8 mouse cellular contexts compared by ENCODE assay signal in genomic region chr8:109609153-109609502, GRCm38 (mm10). TPM values are rescaled to one million over a fixed set of nuclear protein-coding genes. Genes with fewer than 3 reads are reported as not detected.
DNase-seq lines count a peak whose midpoint lies in the region; ATAC-seq and TF ChIP-seq lines count a peak whose summit lies in the region.

No protein-coding gene starts in this region.

- ATAC-seq in heart, embryonic 11.5 days (replicated peaks; ENCODE audit: insufficient number of reproducible peaks, low FRiP score, low TSS enrichment), result no peak
- ATAC-seq in midbrain, embryonic 15.5 days (replicated peaks), result no peak

- H3K27me3 ChIP-seq in spleen, adult 2 months (ENCODE audit: control insufficient read depth, insufficient read depth, low read length), result no peaks in the 10 kb centered on the region
- no peaks in the 10 kb centered on the region for H3K27me3 ChIP-seq in heart, embryonic 11.5 days (ENCODE audit: control insufficient read depth, insufficient read depth, low read length)
- no peaks in the 10 kb centered on the region for H3K27me3 ChIP-seq in midbrain, embryonic 15.5 days (replicated peaks)

- TF ChIP-seq POLR2A in spleen, adult 2 months (IDR thresholded peaks at IDR 0.05; ENCODE audit: low read depth, low read length), result no peak

- peaks cover 4% of the 10 kb centered on the region for H3K36me3 ChIP-seq in spleen, adult 2 months (ENCODE audit: control insufficient read depth, insufficient read depth, low read length)
- no peaks in the 10 kb centered on the region for H3K36me3 ChIP-seq in heart, embryonic 11.5 days (ENCODE audit: control insufficient read depth, insufficient read depth, low read length)
- no peaks in the 10 kb centered on the region for H3K36me3 ChIP-seq in midbrain, embryonic 15.5 days (replicated peaks)

- H3K9me3 ChIP-seq in heart, embryonic 11.5 days (replicated peaks; ENCODE audit: control insufficient read depth, low read length), result no peaks in the 10 kb centered on the region
- no peaks in the 10 kb centered on the region for H3K9me3 ChIP-seq in midbrain, embryonic 15.5 days

- WGBS in spleen, adult 2 months, result 21% methylated on average over 5 of the region's 5 CpGs
- 15% methylated on average over 5 of the region's 5 CpGs for WGBS in heart, embryonic 11.5 days (ENCODE audit: insufficient replicate concordance)
- 18% methylated on average over 5 of the region's 5 CpGs for WGBS in midbrain, embryonic 15.5 days

- H3K27ac ChIP-seq in spleen, adult 2 months (ENCODE audit: insufficient read depth, low read length), result peak overlapping the region; percentile 73
- peak overlapping the region; percentile 92 for H3K27ac ChIP-seq in heart, embryonic 11.5 days (ENCODE audit: low read depth, low read length)
- peak overlapping the region; percentile 94 for H3K27ac ChIP-seq in midbrain, embryonic 15.5 days

- peak overlapping the region; percentile 88 for H3K4me2 ChIP-seq in heart, embryonic 11.5 days
- peak overlapping the region; percentile 75 for H3K4me2 ChIP-seq in midbrain, embryonic 15.5 days

- peak overlapping the region; percentile 67; the same call in 1 of the 2 replicates for H3K9ac ChIP-seq in heart, embryonic 11.5 days (ENCODE audit: low read depth, low read length)
- peak overlapping the region; percentile 58 for H3K9ac ChIP-seq in midbrain, embryonic 15.5 days

- peak overlapping the region; percentile 64 for H3K4me3 ChIP-seq in spleen, adult 2 months (ENCODE audit: extremely low read depth, insufficient read depth, insufficient read length)
- peak overlapping the region; percentile 70 for H3K4me3 ChIP-seq in heart, embryonic 11.5 days (ENCODE audit: low read depth, low read length)
- H3K4me3 ChIP-seq in midbrain, embryonic 15.5 days, result peak overlapping the region; percentile 55

- no peaks in the 10 kb centered on the region; the same call in 1 of the 2 replicates for H3K4me1 ChIP-seq in spleen, adult 2 months (ENCODE audit: control insufficient read depth, insufficient read depth, insufficient read length)
- H3K4me1 ChIP-seq in heart, embryonic 11.5 days (ENCODE audit: control insufficient read depth, insufficient read depth, low read length), result peaks cover 8% of the 10 kb centered on the region
- H3K4me1 ChIP-seq in midbrain, embryonic 15.5 days, result peaks cover 15% of the 10 kb centered on the region

- no peak for DNase-seq in spleen, adult 2 months (ENCODE audit: low read depth in 1 of 2, low spot score in 2 of 2)
- no peak for DNase-seq in spleen, postnatal 4 days (ENCODE audit: low spot score in 2 of 2)
- DNase-seq in cerebellum, postnatal 10 days, result peak; percentile 27 to 52
- peak; percentile 42 to 56 for DNase-seq in kidney, postnatal 25 days
- DNase-seq in right cerebral cortex, postnatal 25 days, result no peak
- DNase-seq in right cerebral cortex, postnatal 14 days, result no peak

- no peak for TF ChIP-seq CTCF in spleen, adult 2 months (IDR thresholded peaks at IDR 0.05; ENCODE audit: extremely low read depth, insufficient read depth, insufficient read length, insufficient replicate concordance)

RNA-seq across cellular contexts. Expression of gene Dhodh, which starts 0.7 kb away (rescaled TPM):
- polyA plus RNA-seq in spleen, adult 2 months (2012; rRNA removed), result 18.4 and 21.7 TPM in 2 replicates
- polyA plus RNA-seq in heart, embryonic 11.5 days (2014; fragmentation: Nextera tagmentation; extraction: Ambion mirVana), result 32.2 and 36.0 TPM in 2 replicates
- 32.2 and 33.3 TPM in 2 replicates for polyA plus RNA-seq in midbrain, embryonic 15.5 days (2015; fragmentation: Nextera tagmentation; extraction: Ambion mirVana)

RNA-seq across cellular contexts. Expression of gene Pkd1l3, which starts 5.2 kb away (rescaled TPM):
- 0.72 and 0.91 TPM in 2 replicates for polyA plus RNA-seq in spleen, adult 2 months (2012; rRNA removed)
- 0.34 and 0.41 TPM in 2 replicates for polyA plus RNA-seq in heart, embryonic 11.5 days (2014; fragmentation: Nextera tagmentation; extraction: Ambion mirVana)
- polyA plus RNA-seq in midbrain, embryonic 15.5 days (2015; fragmentation: Nextera tagmentation; extraction: Ambion mirVana), result 0.03 and 0.27 TPM in 2 replicates

RNA-seq across cellular contexts. Expression of gene Hp, which starts 30.2 kb away (rescaled TPM):
- polyA plus RNA-seq in spleen, adult 2 months (2012; rRNA removed), result 22.1 and 31.9 TPM in 2 replicates
- 0.54 and 0.74 TPM in 2 replicates for polyA plus RNA-seq in heart, embryonic 11.5 days (2014; fragmentation: Nextera tagmentation; extraction: Ambion mirVana)
- polyA plus RNA-seq in midbrain, embryonic 15.5 days (2015; fragmentation: Nextera tagmentation; extraction: Ambion mirVana), result 0.49 and 0.79 TPM in 2 replicates

RNA-seq across cellular contexts. Expression of gene Txnl4b, which starts 43.4 kb away (rescaled TPM):
- polyA plus RNA-seq in spleen, adult 2 months (2012; rRNA removed), result 2.6 and 2.9 TPM in 2 replicates
- 18.9 and 19.2 TPM in 2 replicates for polyA plus RNA-seq in heart, embryonic 11.5 days (2014; fragmentation: Nextera tagmentation; extraction: Ambion mirVana)
- polyA plus RNA-seq in midbrain, embryonic 15.5 days (2015; fragmentation: Nextera tagmentation; extraction: Ambion mirVana), result 27.5 and 28.1 TPM in 2 replicates

RNA-seq across cellular contexts. Expression of gene Dhx38, which starts 43.5 kb away (rescaled TPM):
- polyA plus RNA-seq in spleen, adult 2 months (2012; rRNA removed), result 20.1 and 22.6 TPM in 2 replicates
- polyA plus RNA-seq in heart, embryonic 11.5 days (2014; fragmentation: Nextera tagmentation; extraction: Ambion mirVana), result 12.1 and 15.2 TPM in 2 replicates
- polyA plus RNA-seq in midbrain, embryonic 15.5 days (2015; fragmentation: Nextera tagmentation; extraction: Ambion mirVana), result 19.2 and 20.7 TPM in 2 replicates

Comparison
In these comparisons a context has a peak if more than half of its experiments do, and no peak if none do; other contexts are left out.
1. DNase-seq: peak in cerebellum, postnatal 10 days (2 of 2) and kidney, postnatal 25 days (2 of 2); none in spleen, adult 2 months (0 of 2), spleen, postnatal 4 days (0 of 2), right cerebral cortex, postnatal 25 days (single experiment) and right cerebral cortex, postnatal 14 days (single experiment).
2. RNA of gene Hp, which starts 30.2 kb away (polyA plus RNA-seq): 22.1 to 31.9 TPM in spleen, adult 2 months; 0.54 to 0.74 TPM in heart, embryonic 11.5 days and 0.49 to 0.79 TPM in midbrain, embryonic 15.5 days; every median in the first group is over 10 times any median in the second.
3. Peak in every context shown above with its lines, with median percentiles within 50 percentile points of each other: H3K27ac ChIP-seq and H3K4me3 ChIP-seq.